Mouse (Mus musculus): Measurements from ENCODE around the gene Tmem101.

Tmem101 gene

DNA sequence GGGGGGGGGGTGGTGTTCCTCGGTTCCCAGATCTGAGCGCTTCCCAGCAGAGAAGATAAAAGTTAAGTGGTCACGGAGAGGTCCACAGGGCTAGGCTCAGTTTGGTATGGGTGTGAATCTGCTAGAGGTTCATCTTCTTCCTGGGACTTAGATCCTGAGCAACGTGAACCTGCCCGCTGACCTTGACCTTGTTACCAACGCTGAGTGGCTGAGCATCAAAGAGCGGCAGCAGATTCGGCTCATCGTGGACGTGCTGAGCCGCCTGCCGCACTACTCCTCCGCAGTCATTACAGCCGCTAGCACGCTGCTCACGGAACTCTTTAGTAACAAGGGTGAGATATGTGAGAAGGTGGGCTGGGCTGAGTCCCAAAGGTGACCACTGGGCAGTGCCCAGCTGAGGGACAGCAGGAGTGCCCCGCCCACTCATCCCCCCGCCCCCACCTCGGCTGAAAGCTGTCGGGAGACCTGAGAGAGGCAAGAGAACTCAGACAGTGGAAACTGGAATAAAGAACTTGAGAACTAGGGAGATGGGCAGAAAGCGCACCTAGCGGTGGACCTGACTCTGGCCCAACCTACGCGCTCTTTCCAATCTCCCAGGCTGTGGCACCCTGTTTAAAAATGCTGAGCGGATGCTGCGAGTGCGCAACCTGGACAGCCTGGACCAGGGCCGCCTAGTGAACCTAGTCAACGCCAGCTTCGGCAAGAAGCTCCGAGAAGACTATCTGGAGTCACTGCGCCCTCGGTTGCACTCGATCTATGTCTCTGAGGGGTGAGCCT is 8.8 kb downstream of the Tmem101 start:
- DNase-seq, result no peak

DNA sequence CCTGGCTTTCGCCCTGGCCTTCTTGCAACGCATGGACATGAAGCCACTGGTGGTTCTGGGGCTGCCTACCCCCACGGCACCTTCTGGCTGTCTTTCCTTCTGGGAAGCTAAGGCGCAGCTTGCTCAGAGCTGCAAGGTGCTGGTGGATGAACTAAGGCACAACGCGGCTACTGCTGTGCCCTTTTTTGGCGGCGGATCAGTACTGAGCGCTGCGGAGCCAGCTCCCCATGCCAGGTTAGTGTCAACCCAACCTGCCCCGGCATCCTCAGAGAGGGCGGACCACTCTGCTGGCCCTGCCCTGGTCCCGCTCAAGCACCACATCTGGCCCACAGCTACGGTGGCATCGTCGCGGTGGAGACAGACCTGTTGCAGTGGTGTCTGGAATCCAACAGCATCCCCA is 9.7 kb downstream of the Tmem101 start:
- no peak for DNase-seq

GRCm38 (mm10) chr11:102146005-102146404 is 10.2 kb downstream of the Tmem101 start:
- no peak for DNase-seq

- DNase-seq, result no peak
Observed at GRCm38 (mm10) chr11:102145471-102146001, 10.7 kb downstream of the Tmem101 start, which contains the start of gene Nags. Nags (plus strand) TSS chr11:102145513.

DNA sequence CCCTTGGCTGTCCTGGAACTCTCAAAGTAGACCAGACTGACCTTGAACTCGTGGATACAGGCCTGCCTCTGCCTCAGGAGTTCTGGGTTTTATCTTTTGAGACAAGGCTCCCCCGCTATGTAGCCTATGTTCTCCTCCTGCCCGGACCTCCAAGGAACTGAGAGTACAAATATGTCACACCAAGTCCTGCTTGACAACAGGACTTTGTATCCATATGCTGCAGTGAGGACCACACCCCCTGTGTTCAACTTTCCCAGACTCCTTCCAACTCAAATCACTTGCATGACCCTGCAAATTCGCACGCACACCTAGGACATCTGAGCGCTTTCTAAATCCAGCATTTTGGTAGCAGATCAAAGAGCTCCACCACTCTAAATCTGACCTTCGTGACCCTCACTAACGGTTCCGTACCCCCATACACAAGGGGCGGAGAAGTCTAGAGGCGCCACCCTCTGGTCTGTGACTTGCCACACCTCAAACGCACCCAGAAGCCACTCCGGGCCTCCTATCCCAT is 11.2 kb downstream of the Tmem101 start:
- no peak for DNase-seq

DNA sequence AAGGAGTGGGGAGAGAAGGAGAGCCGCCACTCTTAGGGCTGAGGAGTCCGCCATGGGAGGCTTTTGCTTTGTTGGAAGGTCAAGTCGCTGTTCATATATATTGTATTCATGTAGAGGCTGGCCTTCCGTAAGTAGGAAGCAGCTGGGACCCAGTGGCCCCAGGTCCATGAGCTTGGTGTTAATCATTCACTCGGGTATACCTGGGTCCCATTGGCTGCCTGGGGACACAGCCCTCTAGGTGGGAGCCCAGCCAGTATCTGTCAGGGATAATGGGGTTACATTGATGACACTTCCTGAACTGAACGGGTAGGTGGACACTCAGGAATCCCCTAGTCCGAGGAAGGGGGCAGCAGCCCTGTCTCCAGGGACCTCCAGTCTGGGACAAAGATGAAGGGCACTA is 13.8 kb downstream of the Tmem101 start:
- DNase-seq, result no peak

- DNase-seq, result peak; percentile 63 to 78
Observed at GRCm38 (mm10) chr11:102140508-102140907, 15.7 kb downstream of the Tmem101 start.

- peak; percentile 76 to 80 for DNase-seq
Observed at GRCm38 (mm10) chr11:102138447-102138740, 17.8 kb downstream of the Tmem101 start.

DNA sequence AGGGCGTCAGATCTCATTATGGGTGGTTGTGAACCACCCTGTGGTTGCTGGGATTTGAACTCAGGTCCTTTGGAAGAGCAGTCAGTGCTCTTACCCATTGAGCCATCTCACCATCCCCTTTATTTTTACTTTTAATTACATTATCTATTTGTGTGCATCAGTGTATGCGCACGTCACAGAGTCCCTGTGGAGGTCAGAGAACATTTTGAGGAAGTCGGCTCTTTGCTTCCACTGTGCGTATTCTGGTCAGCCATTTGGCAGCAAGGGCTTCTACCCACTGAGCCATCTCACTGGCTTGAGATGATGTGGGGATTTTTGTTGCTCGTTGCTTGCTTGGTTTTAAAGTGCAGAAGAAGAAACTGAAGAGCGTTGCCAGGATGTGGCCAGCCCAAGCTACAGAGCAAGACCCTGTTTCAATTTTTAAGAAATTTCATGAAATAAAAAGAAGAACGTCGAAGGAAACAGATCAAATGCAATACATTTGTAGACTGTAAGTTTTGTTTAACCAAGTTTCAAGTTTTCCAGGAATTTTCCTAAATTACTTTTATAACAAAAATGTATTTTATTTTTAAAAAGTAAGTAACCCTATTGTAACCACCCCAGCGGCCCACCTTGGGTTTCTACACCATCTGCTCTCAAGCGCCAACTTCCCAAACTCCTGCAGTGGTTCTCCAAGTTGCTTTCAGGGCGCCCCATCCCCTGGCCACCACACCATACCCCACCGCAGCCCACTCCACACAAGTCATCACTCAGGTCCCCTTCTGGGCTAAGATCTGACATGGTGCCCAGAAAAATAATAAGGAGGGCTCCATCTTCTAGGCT is 18.4 kb downstream of the Tmem101 start:
- no peak for DNase-seq

GRCm38 (mm10) chr11:102134516-102134915 is 21.7 kb downstream of the Tmem101 start:
- no peak for DNase-seq

DNA sequence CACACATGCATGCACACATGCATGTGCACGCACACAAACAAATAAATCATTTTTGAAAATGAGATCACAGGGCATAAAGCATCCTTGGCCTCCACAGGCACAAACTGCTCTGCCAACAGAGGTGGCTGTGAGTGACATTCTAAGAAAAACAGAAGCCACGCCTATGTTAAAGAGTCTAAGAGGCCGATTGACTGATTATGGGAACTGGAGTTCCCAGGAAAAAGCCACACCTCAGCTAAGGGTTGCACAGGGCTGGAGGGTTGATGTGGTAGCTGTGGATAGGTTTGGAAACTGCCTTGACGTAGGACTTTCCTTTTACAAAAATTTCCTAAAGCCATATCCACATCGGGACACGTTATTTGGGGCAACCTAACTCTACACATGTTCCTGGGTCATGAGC is 38.8 kb downstream of the Tmem101 start:
- DNase-seq, result no peak

- no peak for DNase-seq
Observed at GRCm38 (mm10) chr11:102116241-102116640, 40.0 kb downstream of the Tmem101 start.

- no peak for DNase-seq
Observed at GRCm38 (mm10) chr11:102111576-102111975, 44.6 kb downstream of the Tmem101 start.

DNA sequence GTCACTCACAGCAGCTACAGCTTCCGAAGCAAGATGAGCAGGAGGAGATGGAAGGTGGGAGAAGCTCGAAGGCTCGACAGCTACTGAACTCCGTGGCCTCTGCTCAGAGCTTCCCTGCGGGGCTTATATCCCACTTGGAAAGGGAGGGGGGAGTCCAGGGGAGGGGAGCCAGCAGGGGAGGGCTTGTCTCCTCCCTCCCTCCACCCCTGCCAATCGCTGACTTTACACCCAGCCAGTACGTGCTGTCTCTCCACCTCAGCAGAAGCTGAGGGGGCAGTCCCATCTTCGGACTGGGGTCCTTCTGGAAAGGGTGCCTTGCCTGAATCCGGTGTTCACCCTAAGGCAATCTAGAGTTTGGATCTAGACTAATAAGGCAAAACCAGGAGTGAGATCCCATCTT is 48.5 kb downstream of the Tmem101 start, which contains the start of gene Pyy:
Gene Pyy, minus strand, starts transcription at position 101 of the 400 bp plus-strand sequence.
- DNase-seq, result no peak

GRCm38 (mm10) chr11:102106911-102107310 is 49.3 kb downstream of the Tmem101 start:
- no peak for DNase-seq
